Mouse (Mus musculus) kidney, postnatal 4 days (tissue): ENCODE data around the gene Tmem200b.

ENCODE experiments used
- DNase-seq, 2 experiments: peaks; one replicate each; pipeline ENCODE4 v3.0.0; 2021; ENCODE audit warnings: mixed read lengths in 2 of 2

Gene Tmem200b

DNA sequence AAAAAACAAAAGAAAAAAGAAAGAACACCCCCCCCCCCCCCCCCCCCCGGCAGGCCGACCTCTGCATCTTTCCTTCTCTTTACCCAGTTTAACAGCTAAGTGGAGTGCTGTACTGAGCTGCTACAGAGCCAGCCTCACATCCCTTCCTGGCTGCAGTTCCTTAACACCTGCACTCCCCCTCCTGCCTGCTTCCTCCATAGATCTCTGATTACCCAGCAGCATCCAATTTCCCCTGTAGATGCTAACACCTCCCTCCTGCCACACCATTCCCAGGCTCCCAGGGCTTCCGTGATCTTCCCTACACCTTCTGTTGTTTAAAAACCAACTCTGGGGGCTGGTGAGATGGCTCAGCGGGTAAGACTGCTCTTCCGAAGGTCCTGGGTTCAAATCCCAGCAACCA is 10.1 kb upstream of the Tmem200b start:
- DNase-seq: no peak

DNA sequence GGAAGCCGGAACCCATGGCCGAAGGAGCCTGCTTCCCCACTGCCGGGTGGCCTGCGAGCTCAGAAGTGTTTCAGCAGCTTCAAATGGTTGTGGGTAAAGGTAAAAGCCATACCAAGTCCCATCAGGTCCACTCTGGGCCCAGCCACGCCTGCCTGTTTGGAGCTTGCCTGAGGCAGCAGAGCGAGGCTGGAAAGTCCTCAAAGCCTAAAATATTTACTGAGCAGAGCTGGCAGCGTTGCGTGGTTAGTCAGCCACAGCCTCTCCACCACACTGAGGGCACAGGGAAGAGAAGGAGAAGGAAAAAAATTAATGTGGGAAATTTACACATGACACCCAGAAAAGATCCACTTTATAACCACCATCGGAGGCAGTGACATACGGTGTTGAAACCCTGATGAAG is 8.0 kb upstream of the Tmem200b start:
- peak in 1 of 2 experiments; percentile 42 for DNase-seq

GRCm38 (mm10) chr4:131914046-131914643 is 7.4 kb upstream of the Tmem200b start:
- peak in 1 of 2 experiments; percentile 60 for DNase-seq

DNA sequence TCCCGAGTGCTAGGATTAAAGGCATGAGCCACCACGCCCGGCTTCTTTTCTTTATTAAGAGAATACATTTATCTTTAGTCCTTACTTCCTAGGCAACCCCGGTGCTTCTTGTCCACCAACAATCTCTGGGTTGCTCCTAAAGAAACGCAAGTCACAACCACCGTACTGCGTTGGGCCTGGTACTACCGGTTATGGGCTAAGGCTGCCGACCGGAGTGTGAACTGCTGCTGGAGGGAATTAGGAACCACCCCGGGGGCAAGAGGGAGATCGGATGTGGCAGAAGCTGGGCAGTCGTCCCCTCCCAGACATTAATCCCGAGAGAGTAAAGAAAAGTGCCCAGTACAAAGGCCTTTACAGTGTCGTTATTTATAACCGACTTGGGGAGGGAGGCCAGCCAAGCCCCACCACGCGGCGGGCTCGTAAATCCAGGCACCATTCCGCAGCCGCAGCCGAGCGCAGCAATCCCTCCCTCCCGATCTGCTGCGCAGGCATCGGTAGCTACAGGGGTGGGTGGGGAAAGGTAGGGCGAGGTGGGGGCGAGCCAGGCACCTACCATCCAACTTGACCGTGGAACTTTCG is 6.6 kb upstream of the Tmem200b start:
- peak; percentile 79 to 88 for DNase-seq

DNA sequence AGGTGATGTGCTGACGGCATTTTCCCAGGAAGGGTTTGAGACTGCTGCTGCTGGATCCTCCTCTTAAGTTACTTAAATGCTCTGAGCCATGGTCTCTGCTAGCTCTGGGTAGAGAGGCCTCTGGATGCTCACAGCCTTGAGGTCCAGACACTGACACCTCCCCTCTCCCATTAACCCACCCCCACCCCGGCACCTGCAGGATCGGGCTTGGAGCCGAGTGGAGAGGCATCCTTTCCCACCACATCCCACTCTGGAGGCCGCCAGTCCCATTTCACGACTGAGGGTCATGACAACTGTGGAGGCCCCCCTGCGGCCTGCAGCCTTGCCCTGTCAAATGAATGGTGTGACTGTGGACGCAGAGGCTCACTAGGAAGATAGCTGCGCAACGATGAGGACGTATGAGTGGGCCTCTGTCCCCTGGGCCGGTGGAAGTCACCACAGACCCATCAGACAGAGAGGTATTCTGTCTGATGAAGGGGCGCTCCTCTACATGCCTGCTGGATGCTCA is 5.7 kb upstream of the Tmem200b start:
- DNase-seq: no peak

- peak; percentile 88 to 90 for DNase-seq
Observed at GRCm38 (mm10) chr4:131916425-131916824, 5.1 kb upstream of the Tmem200b start.

- peak in 1 of 2 experiments; percentile 51 for DNase-seq
Observed at GRCm38 (mm10) chr4:131917010-131917555, 4.5 kb upstream of the Tmem200b start.

- no peak for DNase-seq
Observed at GRCm38 (mm10) chr4:131918026-131918533, 3.5 kb upstream of the Tmem200b start.

DNA sequence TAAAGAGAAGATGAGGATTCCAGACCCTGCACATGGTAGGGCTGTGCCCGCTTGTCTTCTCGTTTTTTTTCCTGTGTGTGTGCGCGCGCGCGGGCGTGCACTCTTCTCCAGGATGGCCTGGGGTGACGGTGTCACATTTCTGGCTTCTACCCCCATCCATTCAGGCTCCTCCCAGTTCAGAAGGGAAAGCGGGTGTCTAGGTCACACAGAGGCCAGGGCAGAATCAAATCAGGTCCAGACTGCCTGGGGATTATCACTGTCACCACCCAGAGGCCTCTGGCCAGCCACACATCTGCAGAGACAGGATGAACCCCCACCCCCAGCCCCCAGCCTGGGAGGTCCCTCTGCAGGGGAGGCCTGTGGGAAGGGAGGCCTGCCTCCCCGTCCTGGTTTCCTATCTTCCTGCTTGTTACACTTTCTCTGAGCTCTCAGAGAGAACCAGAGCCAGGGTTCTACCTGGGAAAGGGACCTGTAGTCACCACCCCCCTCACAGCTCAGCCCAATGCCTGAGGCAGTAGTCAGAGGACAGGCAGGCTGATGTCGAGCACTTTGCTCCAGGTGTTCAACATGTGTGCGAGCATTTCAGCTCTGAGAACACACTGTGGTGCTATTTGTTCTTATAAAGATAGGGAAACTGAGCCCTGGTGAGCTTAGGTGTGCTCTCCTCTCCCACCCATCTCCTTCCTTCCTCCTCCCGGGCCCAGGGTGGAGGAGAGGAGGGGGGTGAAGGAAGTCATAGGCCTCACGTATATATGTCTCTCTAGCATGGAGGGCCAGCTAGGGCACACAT is 2.7 kb upstream of the Tmem200b start:
- DNase-seq: peak; percentile 56 to 67

DNA sequence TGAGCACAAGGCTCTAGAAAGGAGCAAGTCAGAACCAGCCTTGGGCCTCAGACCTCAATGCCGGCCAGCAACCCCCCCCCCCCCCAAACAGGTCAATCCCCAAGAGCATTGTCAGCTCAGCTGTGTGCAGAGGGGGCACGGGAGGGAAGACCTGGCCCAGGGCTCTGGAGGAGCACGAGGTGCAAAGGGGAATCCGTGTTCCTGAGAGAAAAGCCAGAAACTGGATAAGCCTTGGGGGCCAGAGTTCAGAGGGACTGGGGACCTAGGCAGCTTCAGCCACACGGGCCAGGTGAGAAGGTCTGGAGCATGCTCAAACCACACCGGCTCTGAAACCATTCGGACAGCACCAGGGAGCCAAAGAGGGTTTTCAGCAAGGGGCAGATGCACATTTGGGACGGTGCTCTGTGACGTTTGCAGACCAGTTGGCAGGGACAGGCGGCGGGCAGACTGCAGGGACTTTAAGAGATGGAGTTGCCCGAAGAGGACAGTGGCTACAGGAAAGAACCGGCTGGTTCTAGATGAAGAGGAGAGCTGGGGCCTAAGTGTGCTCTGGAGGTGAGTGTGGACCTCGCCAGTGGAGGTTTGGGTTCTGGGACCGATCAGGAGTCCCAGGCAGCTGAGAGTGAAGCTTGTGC is 1.9 kb upstream of the Tmem200b start:
- no peak for DNase-seq

GRCm38 (mm10) chr4:131920141-131920594 is 1.4 kb upstream of the Tmem200b start:
- DNase-seq: peak; percentile 73 to 78

GRCm38 (mm10) chr4:131920595-131921351 is 798 bp upstream of the Tmem200b start:
- DNase-seq: peak; percentile 84 to 91

GRCm38 (mm10) chr4:131922404-131922803 is 833 bp downstream of the Tmem200b start:
- DNase-seq: no peak

- peak; percentile 66 to 79 for DNase-seq
Observed at GRCm38 (mm10) chr4:131924096-131924810, 2.7 kb downstream of the Tmem200b start.

DNA sequence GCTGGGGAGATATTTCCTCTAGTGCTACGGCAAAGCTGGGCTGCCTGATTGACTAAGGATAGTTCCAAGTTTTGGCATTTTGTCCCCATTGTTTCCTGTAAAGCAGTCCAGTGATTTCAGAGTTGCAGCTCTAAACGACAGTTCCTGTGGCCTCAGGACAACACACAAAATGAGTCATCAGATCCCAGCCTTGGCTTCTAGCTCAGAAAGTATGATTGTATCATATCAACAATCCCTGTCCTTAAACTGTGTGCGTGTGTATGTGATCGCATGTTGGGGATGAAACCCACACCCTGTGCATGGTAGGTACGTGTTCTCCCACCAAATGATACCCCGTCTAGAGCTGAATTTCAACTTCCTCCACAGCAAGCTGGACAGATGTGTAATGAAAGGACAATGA is 7.6 kb downstream of the Tmem200b start:
- no peak for DNase-seq

DNA sequence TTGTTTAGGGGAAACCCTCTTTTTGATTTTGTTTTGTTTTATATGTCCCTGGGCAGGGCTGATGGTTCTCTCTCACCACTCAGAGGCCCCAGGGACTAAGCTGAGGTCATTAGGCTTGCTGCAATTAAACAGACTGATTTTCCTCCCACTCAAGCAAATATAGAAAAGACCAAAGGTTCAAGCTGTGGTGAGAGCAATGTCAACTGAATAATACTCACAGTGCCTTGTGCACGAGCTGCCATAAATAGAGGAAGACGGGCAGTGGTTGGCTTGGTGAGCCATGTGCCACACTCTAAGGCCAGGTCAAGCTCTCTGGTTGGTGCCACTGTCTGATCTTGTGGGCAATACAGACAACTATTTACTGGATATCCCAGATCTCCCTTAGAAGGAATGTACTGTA is 17.9 kb downstream of the Tmem200b start:
- DNase-seq: no peak

- DNase-seq: no peak
Observed at GRCm38 (mm10) chr4:131940846-131941245, 19.3 kb downstream of the Tmem200b start.

- peak in 1 of 2 experiments; percentile 16 for DNase-seq
Observed at GRCm38 (mm10) chr4:131947848-131948247, 26.3 kb downstream of the Tmem200b start.

DNA sequence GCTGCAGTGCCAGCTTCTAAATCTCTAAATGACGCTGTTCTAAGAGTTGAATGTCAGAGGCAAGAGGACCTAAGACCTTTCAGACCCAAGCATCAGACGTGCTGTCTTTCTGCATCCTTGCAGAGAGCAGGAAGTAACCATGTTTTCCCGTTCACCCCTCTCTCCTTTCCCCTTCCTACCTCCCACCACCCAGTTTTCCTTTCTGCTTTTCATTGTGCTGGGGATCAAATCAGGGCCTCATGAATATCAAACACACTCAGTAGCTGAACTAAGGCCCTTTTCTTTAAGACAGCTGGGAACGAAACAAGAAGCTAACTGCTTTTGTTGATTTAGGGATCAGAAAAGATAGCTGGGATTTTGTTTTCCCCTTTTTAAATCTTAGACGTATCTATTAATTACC is 28.3 kb downstream of the Tmem200b start:
- no peak for DNase-seq

GRCm38 (mm10) chr4:131950657-131951056 is 29.1 kb downstream of the Tmem200b start:
- no peak for DNase-seq

DNA sequence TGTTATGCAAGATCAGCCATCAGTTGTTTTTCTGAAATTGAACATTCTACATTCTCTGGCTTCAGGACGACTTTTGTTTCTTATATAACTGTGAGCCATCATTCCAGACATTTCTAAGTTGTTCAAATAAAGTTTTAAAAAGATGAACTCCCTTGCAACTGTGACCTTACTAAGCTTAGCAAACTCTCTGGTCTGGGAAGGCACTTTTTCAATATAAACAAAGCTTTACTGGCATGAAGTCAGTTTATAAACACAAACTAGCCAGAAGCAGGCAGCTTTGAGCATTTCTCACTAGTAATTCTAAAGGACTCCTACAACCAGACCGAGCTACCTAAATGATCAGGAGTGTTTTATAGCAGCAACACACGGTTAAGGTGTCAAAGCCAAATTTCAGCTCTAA is 35.6 kb downstream of the Tmem200b start:
- DNase-seq: no peak
